Mouse (Mus musculus) C2C12 (cell line): ENCODE results near the gene Ccl8.

Experiments used
- CEBPB ChIP-seq: IDR thresholded peaks from one replicate; pipeline ENCODE4 v1.6.1; 2011; ENCODE audit warnings: low read depth, mild to moderate bottlenecking, control low read depth, moderate library complexity
- CTCF ChIP-seq: IDR thresholded peaks from one replicate; pipeline ENCODE4 v1.5.1; 2011; ENCODE audit not compliant: control insufficient read depth, insufficient read depth, insufficient read length
- FOSL1 ChIP-seq: IDR thresholded peaks from one replicate; pipeline ENCODE4 v1.8.0; 2011; ENCODE audit warnings: mild to moderate bottlenecking, low read length; ENCODE audit not compliant: poor library complexity, insufficient read depth, severe bottlenecking
- MAX ChIP-seq: IDR thresholded peaks from one replicate; pipeline ENCODE4 v1.6.1; 2011; ENCODE audit warnings: mild to moderate bottlenecking, control low read depth
- MYOD1 ChIP-seq: IDR thresholded peaks from one replicate; pipeline ENCODE4 v1.6.1; 2011; ENCODE audit warnings: low read depth; ENCODE audit not compliant: control insufficient read depth, insufficient read length
- MYOG ChIP-seq: IDR thresholded peaks from one replicate; pipeline ENCODE4 v1.6.1; 2011; ENCODE audit not compliant: control insufficient read depth, insufficient read length; ENCODE audit errors: extremely low read depth
- USF1 ChIP-seq: IDR thresholded peaks from one replicate; pipeline ENCODE4 v1.6.1; 2011; ENCODE audit warnings: low read depth, mild to moderate bottlenecking, control low read depth, moderate library complexity

DNA sequence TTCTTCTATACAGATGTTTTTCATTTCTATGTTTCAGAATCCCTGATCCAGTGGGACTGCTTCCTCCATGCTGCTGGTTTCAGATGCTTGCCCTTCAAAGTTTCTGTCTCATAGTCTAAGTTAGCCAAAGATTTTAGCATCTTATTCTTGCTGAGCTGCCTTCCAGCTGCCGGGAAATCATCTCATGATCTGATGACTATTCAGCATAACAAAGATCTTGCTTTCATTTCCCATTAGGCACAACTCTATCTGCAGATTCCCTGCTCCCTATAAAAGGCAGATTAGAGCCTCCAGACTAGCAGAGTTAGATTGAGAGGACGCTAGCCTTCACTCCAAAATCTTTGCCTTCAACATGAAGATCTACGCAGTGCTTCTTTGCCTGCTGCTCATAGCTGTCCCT is at the start of gene Ccl8:
- no peak for TF ChIP-seq CTCF
- TF ChIP-seq USF1 = no peak
- no peak for TF ChIP-seq MAX
- no peak for TF ChIP-seq MYOG
- TF ChIP-seq CEBPB = no peak
- no peak for TF ChIP-seq FOSL1
- TF ChIP-seq MYOD1 = no peak
